Mouse (Mus musculus) layer of hippocampus, postnatal 36 days (tissue): ENCODE results near the gene Sim2. TPM values are rescaled to one million over a fixed set of nuclear protein-coding genes. Genes with fewer than 3 reads are reported as not detected.
A peak's percentile ranks its signal among the peaks of the same experiment; 100 is the strongest.

Experiments used
- DNase-seq, 2 experiments: peaks; one replicate each; pipeline ENCODE4 v3.0.0; 2022
- total RNA-seq, 2 experiments: library from RNA; stranded (reverse); gene quantifications; 2 replicates each; pipeline ENCODE4 v1.2.3; 2021

Gene Sim2
- under 1 TPM; 0.07 to 0.33 TPM for total RNA-seq

- no peak for DNase-seq
These were observed at the start of gene Sim2 for GRCm38 (mm10) chr16:94084711-94085602. Gene Sim2 (plus strand): TSS chr16:94084931.

DNA sequence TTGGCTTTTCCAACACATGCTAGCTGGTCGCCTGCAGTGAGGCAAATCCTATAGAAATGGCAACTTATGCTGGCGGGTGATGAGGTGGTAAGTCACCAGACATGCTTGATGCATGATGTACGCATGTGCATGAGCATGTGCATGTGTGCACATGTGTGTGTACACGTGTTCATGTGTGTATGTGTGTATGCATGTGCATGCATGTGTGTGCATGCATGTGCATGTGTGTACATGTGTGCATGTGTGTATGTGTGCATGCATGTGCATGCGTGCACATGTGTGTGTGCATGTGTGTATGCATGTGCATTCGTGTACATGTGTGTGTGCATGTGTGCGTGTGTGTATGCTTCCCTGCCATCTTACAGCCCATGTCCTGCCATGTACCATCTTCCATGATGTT is 47.5 kb upstream of the Sim2 start:
- DNase-seq, result no peak

- DNase-seq, result peak; percentile 21 to 22
These were observed 46.3 kb upstream of the Sim2 start for GRCm38 (mm10) chr16:94038272-94038985.

- no peak for DNase-seq
These were observed 45.8 kb upstream of the Sim2 start for GRCm38 (mm10) chr16:94038986-94039341.

GRCm38 (mm10) chr16:94040485-94040884 is 44.2 kb upstream of the Sim2 start:
- no peak for DNase-seq

DNA sequence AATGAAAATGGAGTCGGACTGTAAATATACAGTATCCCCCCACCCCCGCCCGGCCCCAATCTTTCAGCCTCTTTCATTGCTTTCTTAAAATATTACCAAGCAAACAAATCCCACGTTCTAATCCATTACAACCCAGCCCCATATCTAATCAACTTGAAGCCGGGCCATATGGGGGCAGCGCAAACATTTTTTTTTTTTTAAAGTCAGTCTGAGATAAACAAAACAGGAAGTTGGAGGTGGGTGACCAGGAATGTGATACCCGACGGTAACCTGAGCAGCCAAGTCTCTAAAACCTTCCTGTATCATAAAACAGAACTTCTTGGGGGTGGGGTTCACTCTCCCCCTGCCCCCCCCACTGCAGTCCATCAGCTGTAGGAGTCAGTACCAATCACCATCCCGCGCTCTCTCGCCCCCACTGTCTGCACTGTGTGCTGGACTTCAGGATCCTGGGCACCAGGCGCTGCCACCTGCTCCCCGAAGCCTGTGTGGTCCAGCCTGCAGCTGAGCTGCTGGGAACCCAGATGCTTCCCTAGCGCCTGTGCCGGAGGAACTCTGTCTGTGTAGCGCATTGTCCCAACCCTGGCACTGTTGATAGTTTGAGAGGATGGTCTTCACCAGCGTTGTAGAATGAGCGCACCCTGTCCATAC is 43.5 kb upstream of the Sim2 start:
- no peak for DNase-seq

DNA sequence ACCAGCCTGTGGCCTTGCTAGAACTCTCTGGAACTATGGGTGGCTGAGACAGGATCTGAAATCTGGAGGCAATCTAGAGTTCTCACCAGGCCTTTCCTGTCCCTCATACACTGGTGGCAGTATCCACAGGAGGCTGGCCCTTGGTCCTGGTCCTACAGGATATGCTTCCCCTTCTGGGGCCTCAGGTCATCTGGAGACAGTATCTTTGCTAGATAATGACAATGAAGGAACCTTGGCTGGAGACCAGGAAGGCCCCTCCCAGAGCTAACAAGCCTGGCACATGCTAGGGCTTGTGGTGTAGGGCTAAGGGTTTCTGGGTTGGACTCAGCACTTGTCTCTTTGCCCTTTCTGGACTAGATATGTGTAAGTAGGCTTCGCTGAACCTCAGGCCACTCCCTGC is 40.9 kb upstream of the Sim2 start:
- DNase-seq, result no peak

DNA sequence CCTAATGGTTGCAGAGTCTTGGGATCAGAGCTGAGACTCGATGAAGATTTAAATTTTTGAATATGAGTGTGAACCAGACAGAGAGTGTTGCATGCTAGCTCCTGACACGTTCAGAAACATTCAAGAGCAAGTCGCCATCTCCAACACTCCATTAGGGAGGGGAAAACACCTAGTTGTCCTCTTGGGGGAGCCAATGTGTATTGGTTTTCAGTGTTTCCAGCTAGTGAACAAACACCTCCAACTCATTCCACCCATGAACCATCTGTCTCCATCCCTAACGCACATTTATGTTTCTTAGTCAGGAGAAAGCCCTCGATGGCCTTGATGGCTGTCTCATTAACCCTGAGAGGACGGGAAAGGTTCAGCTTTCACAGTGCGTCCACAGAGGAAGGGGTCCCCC is 39.7 kb upstream of the Sim2 start:
- DNase-seq, result peak; percentile 12 to 32

GRCm38 (mm10) chr16:94050368-94050767 is 34.4 kb upstream of the Sim2 start:
- DNase-seq, result no peak

GRCm38 (mm10) chr16:94055176-94055575 is 29.6 kb upstream of the Sim2 start:
- DNase-seq, result no peak

GRCm38 (mm10) chr16:94055576-94055975 is 29.2 kb upstream of the Sim2 start:
- no peak for DNase-seq

DNA sequence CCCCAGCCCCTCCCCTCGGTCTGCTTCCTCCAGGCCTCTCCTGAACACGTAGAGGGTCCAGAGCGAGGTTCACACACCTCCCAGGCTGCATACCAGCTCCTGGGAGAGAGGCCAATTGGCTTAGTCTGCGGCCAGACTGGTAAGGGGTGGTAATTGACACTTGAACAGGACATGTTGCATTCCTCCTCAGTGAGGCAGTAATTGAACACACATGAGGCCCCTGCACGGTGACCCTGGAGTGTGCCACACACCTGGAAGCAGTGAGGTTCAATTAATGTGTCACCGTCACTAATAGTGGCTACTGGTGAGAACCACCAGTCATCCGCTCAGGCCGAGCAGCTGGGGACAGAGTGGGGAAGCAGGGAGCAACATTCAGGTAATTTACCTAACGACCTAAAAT is 24.9 kb upstream of the Sim2 start:
- no peak for DNase-seq

GRCm38 (mm10) chr16:94064211-94064610 is 20.5 kb upstream of the Sim2 start:
- DNase-seq, result no peak

DNA sequence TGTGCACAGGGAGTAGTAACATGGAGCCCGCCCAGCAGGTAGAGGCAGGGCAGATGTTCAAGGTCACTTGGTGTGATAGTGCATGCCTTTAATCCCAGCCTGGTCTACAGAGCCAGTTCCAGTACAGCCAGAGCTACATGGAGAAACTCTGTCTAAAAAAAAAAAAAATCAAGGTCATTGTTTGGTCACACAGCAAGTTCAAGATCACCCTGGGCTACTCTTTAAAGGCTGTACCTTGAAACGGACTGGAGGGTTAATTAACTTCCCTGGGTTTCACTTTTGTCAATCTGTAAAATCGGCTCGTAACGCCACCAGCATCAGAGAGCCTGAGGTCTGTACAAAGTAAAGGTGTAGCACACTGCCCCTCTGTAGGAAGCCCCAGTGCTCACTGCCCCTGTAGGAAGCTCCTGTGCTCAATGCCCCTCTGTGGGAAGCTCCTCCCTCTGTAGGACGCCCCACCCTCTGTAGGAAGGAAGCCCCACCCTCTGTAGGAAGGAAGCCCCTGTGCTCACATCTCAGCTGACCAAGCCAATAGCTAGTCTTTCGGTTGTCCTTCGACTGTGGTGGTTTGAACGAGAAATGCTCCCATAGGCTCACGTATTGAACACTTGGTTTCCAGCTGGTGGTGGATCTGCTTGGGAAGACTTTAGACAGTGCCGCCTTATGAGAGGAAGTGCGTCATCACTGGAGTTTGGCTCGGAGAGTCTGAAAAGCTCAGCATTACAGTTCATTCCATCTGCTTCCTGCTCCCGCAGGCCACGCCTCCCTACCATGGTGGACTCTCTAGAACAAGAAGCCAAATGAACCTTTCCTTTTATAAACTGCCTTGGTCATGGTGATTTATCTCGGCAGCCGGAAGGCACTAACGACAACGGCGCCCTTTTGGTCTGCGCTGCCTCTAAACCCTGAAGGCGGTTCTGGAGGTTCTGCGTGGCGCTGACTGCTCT is 18.7 kb upstream of the Sim2 start:
- DNase-seq, result no peak

GRCm38 (mm10) chr16:94066771-94067170 is 18.0 kb upstream of the Sim2 start:
- DNase-seq, result no peak

GRCm38 (mm10) chr16:94067280-94067679 is 17.5 kb upstream of the Sim2 start:
- no peak for DNase-seq

DNA sequence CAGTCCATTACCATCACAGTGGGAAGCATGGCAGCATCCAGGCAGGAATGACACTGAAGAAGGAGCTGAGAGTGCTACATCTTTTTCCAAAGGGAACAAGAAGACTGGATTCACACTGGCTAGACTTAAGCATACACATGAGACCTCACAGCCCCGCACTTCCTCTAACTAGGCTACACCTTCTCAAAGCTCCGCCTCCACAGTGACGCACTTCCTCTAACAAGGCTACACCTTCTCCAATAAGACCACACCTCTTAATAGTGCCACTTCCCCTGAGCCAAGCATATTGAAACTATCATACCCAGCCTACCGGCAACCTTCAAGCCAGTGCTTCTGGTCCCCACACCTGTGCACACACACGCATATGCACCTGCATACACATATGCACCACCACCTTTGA is 15.7 kb upstream of the Sim2 start:
- DNase-seq, result no peak

DNA sequence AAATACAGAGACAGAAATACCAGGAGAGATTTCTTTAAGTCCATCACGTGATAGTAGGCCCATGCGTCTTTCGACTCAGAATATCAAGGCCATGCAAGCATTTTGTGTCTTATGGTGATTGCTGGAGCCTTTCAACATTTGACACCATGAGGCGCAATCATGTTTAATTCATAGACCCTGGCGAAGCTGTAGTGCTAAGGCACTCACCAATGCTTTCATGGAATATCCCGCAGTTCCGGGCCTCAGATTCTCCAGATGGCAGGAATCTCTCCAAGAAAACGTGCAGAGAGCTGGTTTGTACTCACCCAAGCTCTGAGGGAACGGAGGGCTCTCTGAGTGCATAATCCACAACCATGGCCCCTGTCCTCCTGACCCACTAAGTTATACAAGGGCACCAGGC is 13.8 kb upstream of the Sim2 start:
- no peak for DNase-seq

- no peak for DNase-seq
These were observed 13.3 kb upstream of the Sim2 start for GRCm38 (mm10) chr16:94071468-94071867.

GRCm38 (mm10) chr16:94075362-94076027 is 9.2 kb upstream of the Sim2 start:
- no peak for DNase-seq

DNA sequence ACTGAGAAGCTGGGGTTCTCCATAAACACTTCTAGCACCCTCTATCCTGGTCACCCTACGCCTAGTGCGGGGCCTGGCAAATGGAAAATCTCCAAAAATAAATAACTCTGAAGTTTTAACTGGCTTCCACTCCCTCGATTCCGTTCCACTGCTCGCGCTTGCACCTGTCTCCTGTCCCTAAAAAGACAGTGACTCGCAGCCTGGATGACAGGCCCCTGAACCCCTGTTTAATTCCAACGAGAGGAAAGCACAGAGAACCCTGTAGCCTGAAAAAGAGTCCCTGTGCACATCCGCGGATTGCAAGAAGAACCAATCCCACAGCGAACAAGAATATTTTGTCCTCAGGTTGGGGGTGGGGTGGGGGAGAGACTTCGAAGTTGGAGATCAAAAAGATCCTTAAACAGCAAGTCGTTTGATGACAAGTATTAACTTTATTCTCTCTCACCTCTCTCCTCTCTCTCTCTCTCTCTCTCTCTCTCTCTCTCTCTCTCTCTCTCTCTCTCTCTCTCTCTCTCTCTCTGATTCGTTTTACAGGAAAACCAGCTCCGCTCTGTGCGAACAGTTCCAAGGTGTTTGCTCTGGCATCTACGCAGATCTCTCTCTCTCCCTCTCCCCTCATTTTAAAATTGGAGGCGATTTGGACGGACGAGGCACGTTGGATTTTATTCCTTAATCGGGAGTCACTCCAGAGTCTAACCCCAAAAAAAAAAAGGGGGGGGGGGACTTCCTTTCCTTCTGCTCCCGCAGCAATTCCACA is 6.2 kb upstream of the Sim2 start:
- DNase-seq, result no peak
